Mouse (Mus musculus) kidney, embryonic 15.5 days (tissue): ENCODE measurements at regions not wholly inside any gene's neighbourhood (a gene's known extent, or its start where the extent isn't known, plus 50 kb on each side); places are given as distances from the start of the nearest gene placed in this dataset.

Experiments used
- ATAC-seq: fragments of 200-750 bp; cut with Nextera tagmentation; replicated peaks from 2 replicates; pipeline ENCODE4 v1.8.0; 2017; ENCODE audit warnings: moderate TSS enrichment; ENCODE audit not compliant: low FRiP score
- H3K27ac ChIP-seq: fragments of 300-500 bp; sonication (generic); 2 replicates; pipeline ENCODE4 v1.5.1; 2015; ENCODE audit warnings: mild to moderate bottlenecking, inconsistent platforms
- H3K27me3 ChIP-seq: fragments of 300-500 bp; sonication (generic); 2 replicates; pipeline ENCODE4 v1.6.1; 2015; ENCODE audit warnings: inconsistent platforms
- H3K36me3 ChIP-seq: fragments of 300-500 bp; sonication (generic); 2 replicates; pipeline ENCODE4 v1.6.1; 2015; ENCODE audit warnings: inconsistent platforms
- H3K4me1 ChIP-seq: fragments of 300-500 bp; sonication (generic); 2 replicates; pipeline ENCODE4 v1.6.1; 2015; ENCODE audit warnings: inconsistent platforms
- H3K4me2 ChIP-seq: fragments of 300-500 bp; sonication (generic); 2 replicates; pipeline ENCODE4 v1.6.1; 2015; ENCODE audit warnings: moderate library complexity, mild to moderate bottlenecking, inconsistent platforms
- H3K4me3 ChIP-seq: fragments of 300-500 bp; sonication (generic); replicated peaks from 2 replicates; pipeline ENCODE4 v1.5.1; 2015; ENCODE audit warnings: mild to moderate bottlenecking, inconsistent platforms
- H3K9ac ChIP-seq: fragments of 300-500 bp; sonication (generic); 2 replicates; pipeline ENCODE4 v1.6.1; 2015; ENCODE audit warnings: mild to moderate bottlenecking, inconsistent platforms
- H3K9me3 ChIP-seq: fragments of 300-500 bp; sonication (generic); replicated peaks from 2 replicates; pipeline ENCODE4 v1.6.1; 2016; ENCODE audit warnings: inconsistent platforms
- WGBS: fragments of 180-500 bp; shearing (Covaris S2); methylation state at CpG from one replicate; pipeline ENCODE4 v1.1.7; 2015; ENCODE audit warnings: mixed read lengths; 5-methylcytosine and 5-hydroxymethylcytosine counted together

DNA sequence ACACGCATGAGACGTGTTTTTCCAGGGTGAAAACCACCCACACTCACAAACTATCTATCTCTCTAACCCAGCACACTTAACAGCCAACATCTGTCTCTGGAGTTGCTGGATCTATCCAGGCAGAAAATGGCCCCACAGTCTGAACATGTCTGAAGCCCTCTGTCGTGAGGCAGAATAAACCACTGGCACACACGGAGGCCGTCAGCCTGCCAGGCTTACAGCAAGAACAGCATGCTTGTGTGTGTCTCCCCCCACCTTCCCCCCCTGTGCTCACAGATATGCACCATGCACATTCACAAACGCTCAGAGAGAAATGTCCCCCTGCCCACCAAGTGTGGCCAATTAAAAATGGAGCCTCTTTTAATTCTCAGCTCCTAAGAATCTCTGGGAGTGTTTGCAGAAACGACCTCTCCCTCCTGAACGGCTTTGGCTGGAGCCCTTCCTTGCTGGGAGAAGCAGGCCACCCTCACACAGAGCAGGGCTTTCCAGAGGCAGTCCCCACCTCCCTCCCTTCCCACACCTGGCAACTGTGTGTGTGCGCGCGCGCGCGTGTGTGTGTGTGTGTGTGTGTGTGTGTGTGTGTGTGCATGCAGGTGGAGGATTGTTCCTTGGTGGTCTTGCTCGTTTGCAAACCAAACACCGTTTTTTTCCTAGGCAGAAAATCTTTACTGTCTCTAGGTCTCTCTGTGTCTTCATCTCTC is 88.7 kb downstream of the Edn3 start:
- H3K27ac ChIP-seq: 0 out of 2 replicates have a peak overlapping the region, but pooled peaks have one; percentile 15
- 0 out of 2 replicates have a peak, but pooled peaks have one; percentile 19 for ATAC-seq

DNA sequence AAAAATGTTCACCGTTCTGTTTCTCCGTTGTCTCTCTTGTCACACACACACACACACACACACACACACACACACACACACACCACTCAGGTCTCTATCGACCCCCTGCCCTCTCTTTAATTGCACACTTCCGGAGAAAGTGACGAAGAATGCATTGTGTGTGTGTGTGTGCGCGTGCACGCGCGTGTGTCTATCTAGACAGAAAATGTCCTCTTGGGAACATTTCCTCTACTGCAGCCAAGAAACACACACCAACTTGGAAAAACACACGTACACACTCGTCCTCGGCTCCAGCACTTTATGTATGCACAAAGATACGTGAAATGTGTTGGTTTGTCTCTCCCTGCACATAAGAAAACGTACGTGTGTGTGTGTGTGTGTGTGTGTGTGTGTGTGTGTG is 90.4 kb downstream of the Edn3 start:
- no peak for ATAC-seq
- Histone ChIP-seq H3K36me3 (no peaks in the 10 kb centered on the region), H3K9me3 (no peaks in the 10 kb centered on the region), H3K27me3 (no peaks in the 10 kb centered on the region), H3K4me1 (peaks cover 34% of the 10 kb centered on the region), H3K4me2 (0 out of 2 replicates have a peak overlapping the region, but pooled peaks have one; percentile 20), H3K4me3 (no peak overlapping the region), H3K27ac (peak overlapping the region; percentile 75; the same call in 1 of the 2 replicates), H3K9ac (no peak overlapping the region)
- 39% methylated on average over 16 of the region's 16 CpGs for WGBS

More for the DNA sequence above, 88.7 kb downstream of the Edn3 start:
- H3K27me3 ChIP-seq: no peaks in the 10 kb centered on the region
- H3K4me1 ChIP-seq: peaks cover 34% of the 10 kb centered on the region
- no peak overlapping the region for H3K4me3 ChIP-seq
- no peaks in the 10 kb centered on the region for H3K9me3 ChIP-seq
- H3K9ac ChIP-seq: no peak overlapping the region
- H3K36me3 ChIP-seq: no peaks in the 10 kb centered on the region
- WGBS: 29% methylated on average over 10 of the region's 16 CpGs
- no peak overlapping the region for H3K4me2 ChIP-seq

DNA sequence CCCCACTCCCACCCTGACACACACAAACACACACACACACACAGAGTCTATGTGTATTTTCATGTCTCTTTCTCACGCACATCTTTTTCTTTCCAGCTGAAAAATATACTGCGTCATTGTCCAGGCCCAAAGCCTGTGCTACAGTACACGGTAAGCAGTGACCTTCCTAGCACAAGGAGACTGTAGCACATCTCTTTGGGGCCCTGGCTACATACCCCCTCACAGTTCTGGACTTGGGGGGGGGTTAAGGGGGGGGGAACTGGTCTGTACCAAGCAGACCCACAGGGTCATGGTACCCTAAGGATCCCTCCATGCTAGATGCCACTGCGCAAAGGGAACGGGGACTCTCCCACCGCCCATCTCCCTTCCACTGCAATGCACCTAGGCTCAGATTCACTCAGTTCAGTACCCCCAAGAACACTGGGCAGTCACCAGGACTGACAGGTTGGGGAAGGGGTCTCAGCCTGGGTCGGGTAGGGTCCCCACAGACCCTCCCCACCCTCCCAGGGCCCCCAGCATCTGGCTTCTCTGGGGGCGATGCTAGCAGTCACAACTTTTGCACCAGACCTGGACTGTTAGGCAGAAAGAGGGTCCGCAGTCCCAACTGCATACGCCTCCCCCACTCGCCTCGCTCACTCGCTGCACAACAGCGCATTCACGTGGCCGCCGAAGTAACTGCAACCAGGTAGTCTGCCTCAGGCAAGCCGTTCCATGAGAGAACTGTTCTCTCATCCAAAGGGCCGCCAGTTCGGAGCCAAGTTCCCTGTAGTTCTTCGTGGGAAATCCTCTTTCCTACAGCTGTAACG is 91.3 kb downstream of the Edn3 start:
- peak; percentile 82 for ATAC-seq
- whole genome bisulfite sequencing: 15% methylated on average over 22 of the region's 22 CpGs
- Histone ChIP-seq H3K4me1 (peaks cover 34% of the 10 kb centered on the region), H3K27ac (peak overlapping the region; percentile 75; the same call in 1 of the 2 replicates), H3K4me3 (no peak overlapping the region), H3K9ac (no peak overlapping the region), H3K9me3 (no peaks in the 10 kb centered on the region), H3K36me3 (no peaks in the 10 kb centered on the region), H3K4me2 (no peak overlapping the region), H3K27me3 (no peaks in the 10 kb centered on the region)

DNA sequence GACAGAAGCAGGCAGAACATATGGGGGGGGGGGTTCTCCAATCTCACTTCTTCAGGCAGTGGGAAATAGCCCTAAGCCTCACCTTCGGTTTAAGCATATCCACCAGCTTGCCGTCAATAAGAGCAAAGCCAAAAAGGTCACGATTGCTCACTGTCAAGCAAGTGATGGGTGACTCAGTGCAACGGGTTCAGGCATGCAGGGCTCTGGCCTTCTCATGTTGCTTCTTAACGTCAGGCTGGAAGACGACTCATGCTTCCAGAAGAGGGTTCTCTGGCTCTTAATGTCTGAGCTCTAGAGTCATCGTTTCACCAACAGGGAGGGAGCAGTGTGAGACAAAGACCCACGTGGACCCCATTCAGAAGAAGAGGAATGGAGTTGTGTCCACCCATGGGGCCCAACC is 93.4 kb downstream of the Edn3 start:
- H3K9ac ChIP-seq: no peak overlapping the region
- WGBS: 74% methylated on average over 8 of the region's 8 CpGs
- ATAC-seq: no peak
- no peaks in the 10 kb centered on the region for H3K9me3 ChIP-seq
- no peaks in the 10 kb centered on the region for H3K27me3 ChIP-seq
- no peaks in the 10 kb centered on the region for H3K36me3 ChIP-seq
- no peak overlapping the region for H3K27ac ChIP-seq
- no peak overlapping the region for H3K4me3 ChIP-seq
- H3K4me1 ChIP-seq: peaks cover 43% of the 10 kb centered on the region
- H3K4me2 ChIP-seq: no peak overlapping the region

DNA sequence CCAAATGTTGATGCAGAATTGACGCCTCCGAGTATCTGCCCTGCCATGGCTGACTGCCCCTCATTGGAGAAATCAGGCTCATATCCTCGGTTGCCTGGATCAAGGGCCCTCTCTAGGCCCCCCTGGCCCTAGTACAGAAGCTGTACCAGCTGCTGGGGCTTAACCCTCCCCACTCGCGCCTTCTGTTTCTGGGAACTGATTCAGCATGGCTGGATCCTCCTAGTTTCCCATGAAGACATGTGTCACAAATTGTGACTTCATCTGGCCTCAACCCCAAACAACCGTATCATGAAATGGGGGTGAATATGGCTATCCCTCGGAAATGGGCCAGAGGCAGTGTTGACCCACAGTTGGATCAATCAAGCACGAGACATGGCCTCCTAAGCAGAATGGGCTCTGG is 95.1 kb downstream of the Edn3 start:
- WGBS: 74% methylated on average over 8 of the region's 8 CpGs
- Histone ChIP-seq H3K4me1 (peaks cover 36% of the 10 kb centered on the region), H3K9ac (no peak overlapping the region), H3K4me2 (no peak overlapping the region), H3K27ac (no peak overlapping the region), H3K9me3 (no peaks in the 10 kb centered on the region), H3K36me3 (no peaks in the 10 kb centered on the region), H3K4me3 (no peak overlapping the region), H3K27me3 (no peaks in the 10 kb centered on the region)
- ATAC-seq: no peak

DNA sequence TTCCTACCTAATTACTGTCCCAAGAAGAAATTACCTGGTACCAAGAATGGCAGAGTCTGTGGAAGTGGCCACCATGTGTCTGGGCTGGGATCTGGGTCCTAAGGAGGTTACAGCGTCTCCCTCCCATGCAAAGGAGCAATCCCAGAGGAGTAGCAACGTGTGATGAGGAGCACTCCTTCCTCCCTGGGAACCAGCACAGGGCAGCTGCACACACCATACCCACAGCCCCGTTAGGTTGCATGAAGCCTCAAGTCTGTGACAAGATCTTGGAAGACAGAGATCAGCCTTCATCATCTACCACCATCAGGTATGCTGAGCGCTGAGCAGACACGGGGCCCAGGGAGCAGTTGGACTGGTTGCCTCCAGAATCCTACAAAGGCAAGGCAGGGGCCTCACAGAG is 95.7 kb downstream of the Edn3 start:
- H3K9me3 ChIP-seq: no peaks in the 10 kb centered on the region
- H3K9ac ChIP-seq: no peak overlapping the region
- 83% methylated on average over 5 of the region's 5 CpGs for WGBS
- H3K36me3 ChIP-seq: no peaks in the 10 kb centered on the region
- peaks cover 31% of the 10 kb centered on the region for H3K4me1 ChIP-seq
- H3K27me3 ChIP-seq: no peaks in the 10 kb centered on the region
- no peak overlapping the region for H3K27ac ChIP-seq
- H3K4me3 ChIP-seq: no peak overlapping the region
- no peak for ATAC-seq
- no peak overlapping the region for H3K4me2 ChIP-seq

DNA sequence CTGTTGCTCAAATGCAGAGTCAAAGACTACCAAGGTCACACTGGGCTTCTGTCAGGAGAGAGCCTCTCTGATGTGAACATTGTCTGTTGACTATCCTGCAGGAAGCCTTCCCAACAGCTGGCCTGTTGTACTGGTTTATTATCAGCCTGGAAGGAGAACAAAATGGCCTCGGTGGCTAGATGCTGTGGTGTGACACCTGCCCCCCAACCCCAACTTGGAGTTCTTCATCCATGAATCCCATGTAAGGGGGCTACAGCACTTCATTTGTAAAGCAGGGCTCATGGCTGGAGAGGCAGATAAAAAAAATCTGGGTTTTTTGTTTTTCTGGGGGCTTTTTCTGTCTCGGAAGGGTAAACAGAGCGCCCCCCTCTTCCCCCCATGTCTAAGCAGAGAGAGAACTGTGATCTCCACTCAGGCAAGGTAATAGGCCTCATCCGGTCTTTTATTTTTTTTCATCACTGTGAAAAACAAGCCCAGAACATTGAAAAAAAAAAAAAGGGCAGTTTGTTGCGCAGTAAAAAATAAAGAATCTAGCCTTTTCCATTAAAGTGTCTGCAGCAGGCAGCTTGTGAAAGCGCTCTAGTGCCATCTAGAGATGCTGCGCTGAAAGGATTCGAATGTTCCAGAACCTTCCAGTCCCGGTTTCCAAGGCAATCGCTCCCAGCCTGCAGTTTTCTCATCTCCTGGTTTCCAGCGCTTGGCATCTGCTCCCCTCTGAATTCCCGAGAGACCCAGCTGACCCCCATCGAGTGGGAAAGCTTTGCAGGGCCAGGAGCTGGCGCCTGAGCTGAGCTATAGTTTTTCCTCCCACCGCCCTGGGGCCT is 97.8 kb downstream of the Edn3 start:
- Histone ChIP-seq H3K27ac (peak overlapping the region; percentile 95), H3K4me1 (peaks cover 24% of the 10 kb centered on the region), H3K9me3 (no peaks in the 10 kb centered on the region), H3K4me3 (no peak overlapping the region), H3K27me3 (no peaks in the 10 kb centered on the region), H3K36me3 (no peaks in the 10 kb centered on the region), H3K9ac (peak overlapping the region; percentile 14; the same call in 1 of the 2 replicates), H3K4me2 (peak overlapping the region; percentile 21; the same call in 1 of the 2 replicates)
- peak; percentile 84 for ATAC-seq
- WGBS: 8% methylated on average over 15 of the region's 15 CpGs

DNA sequence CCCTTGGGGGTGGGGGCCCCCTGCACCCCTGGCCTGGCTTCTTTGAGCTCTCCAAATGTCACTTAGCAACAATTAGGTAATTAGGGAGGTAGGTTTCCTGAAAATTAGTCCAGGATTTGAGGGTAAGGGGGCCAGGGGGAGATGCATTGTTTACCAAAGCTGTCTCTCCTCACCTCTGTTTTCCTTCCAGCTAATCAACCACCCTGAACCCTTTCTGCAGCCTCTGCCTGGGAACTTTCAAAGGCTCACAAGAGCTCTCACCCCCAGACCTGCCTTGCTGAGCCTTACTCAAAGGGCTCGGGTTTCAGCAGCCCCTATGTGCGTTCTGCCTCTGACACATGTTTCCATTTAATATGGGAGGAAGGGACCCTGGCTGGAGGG is 98.4 kb downstream of the Edn3 start:
- ATAC-seq: peak; percentile 82
- no peaks in the 10 kb centered on the region for H3K9me3 ChIP-seq
- H3K27ac ChIP-seq: peak overlapping the region; percentile 95
- H3K4me1 ChIP-seq: peaks cover 24% of the 10 kb centered on the region
- peak overlapping the region; percentile 21; the same call in 1 of the 2 replicates for H3K4me2 ChIP-seq
- WGBS: 0% methylated on average over 2 of the region's 2 CpGs
- H3K4me3 ChIP-seq: no peak overlapping the region
- H3K27me3 ChIP-seq: no peaks in the 10 kb centered on the region
- no peaks in the 10 kb centered on the region for H3K36me3 ChIP-seq
- H3K9ac ChIP-seq: peak overlapping the region; percentile 14; the same call in 1 of the 2 replicates

DNA sequence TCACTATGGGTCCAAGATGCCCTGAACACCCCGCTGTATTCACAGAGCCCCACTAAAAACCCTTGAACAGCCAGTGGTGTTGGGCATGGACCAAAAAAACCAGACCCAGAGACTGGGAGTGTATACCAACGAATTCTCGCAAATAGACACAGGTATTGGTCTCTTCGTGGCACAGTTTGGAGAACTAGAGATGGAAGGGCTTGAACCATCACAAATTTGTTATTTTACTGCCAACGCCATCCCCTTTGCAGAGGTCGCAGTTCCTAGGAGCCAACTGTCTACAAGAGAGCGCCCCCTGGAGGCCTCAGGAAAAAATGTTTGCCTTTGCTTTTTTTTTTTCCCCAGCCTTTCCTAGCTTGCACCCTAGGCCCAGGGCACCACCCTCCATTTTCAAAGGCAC is 99.1 kb downstream of the Edn3 start:
- H3K27me3 ChIP-seq: no peaks in the 10 kb centered on the region
- H3K27ac ChIP-seq: peak overlapping the region; percentile 95
- H3K4me1 ChIP-seq: peaks cover 28% of the 10 kb centered on the region
- 36% methylated on average over 7 of the region's 7 CpGs for WGBS
- no peaks in the 10 kb centered on the region for H3K36me3 ChIP-seq
- no peak overlapping the region for H3K9ac ChIP-seq
- H3K9me3 ChIP-seq: no peaks in the 10 kb centered on the region
- H3K4me2 ChIP-seq: no peak overlapping the region
- H3K4me3 ChIP-seq: no peak overlapping the region
- ATAC-seq: no peak

DNA sequence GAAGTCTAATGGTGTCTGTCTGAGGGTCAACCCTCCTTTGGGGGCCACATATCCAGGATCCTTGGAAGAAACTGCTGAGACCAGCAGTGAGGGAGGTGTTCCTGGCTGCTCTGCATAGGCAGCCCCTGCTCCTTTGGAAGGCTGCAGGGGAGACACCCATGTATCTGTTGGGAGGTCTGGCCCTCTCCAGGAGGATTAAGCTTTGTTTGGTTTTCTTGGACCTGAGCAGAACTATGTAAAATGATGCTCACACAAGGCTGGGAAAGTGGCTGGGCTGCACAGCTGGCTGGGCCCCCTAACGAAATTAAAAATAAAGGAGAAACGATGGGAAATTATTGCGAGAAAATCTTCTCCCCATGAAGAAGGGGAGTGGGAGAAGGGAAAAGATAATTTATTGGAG is 104.2 kb downstream of the Edn3 start:
- Histone ChIP-seq H3K4me3 (no peak overlapping the region), H3K9me3 (no peaks in the 10 kb centered on the region), H3K9ac (no peak overlapping the region), H3K27ac (peak overlapping the region; percentile 32), H3K27me3 (no peaks in the 10 kb centered on the region), H3K4me1 (peaks cover 39% of the 10 kb centered on the region), H3K4me2 (no peak overlapping the region), H3K36me3 (no peaks in the 10 kb centered on the region)
- 19% methylated on average over 3 of the region's 3 CpGs for WGBS
- ATAC-seq: no peak

DNA sequence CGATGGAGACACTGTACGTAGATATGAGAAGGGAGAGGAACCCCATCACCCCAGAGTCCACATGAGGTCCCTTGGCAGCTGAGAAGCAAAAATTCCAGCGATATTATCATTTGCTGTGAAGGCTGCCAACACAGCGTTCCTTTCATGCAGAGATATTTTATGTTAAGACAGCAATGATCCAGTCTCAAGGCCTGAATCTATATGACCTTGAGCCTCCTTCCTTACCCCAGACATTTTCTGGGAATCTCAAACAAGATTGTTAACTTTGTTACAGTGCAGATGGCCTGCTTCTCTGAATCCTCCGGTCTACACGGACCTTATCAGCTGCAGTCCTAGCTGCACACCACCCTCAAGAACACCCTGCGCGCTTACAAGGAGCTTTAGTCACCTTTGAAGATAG is 106.1 kb downstream of the Edn3 start:
- H3K4me1 ChIP-seq: peaks cover 47% of the 10 kb centered on the region
- no peak overlapping the region for H3K9ac ChIP-seq
- peak overlapping the region; percentile 64; the same call in 1 of the 2 replicates for H3K27ac ChIP-seq
- no peak overlapping the region for H3K4me2 ChIP-seq
- no peak overlapping the region for H3K4me3 ChIP-seq
- H3K9me3 ChIP-seq: no peaks in the 10 kb centered on the region
- ATAC-seq: no peak
- no peaks in the 10 kb centered on the region for H3K36me3 ChIP-seq
- no peaks in the 10 kb centered on the region for H3K27me3 ChIP-seq
- whole genome bisulfite sequencing: 74% methylated on average over 8 of the region's 8 CpGs

DNA sequence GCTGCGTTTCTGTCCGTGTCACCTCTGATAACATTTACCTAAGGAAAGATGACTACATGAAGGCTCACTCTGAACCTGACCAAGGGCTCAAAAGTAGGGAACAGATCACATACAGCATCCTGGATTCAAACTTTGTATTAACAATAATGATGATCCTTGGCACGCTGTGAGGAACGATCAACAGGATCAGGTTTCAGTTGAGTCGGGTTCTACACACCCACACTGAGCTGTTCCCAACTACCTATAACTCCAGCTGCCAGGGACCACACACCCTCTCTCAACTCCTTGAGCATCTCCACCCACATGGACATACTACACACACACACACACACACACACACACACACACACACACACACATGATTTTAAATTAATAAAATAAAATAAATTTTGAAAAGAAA is 107.0 kb downstream of the Edn3 start:
- no peak for ATAC-seq
- Histone ChIP-seq H3K4me2 (no peak overlapping the region), H3K4me1 (peaks cover 53% of the 10 kb centered on the region), H3K9ac (no peak overlapping the region), H3K27me3 (no peaks in the 10 kb centered on the region), H3K9me3 (no peaks in the 10 kb centered on the region), H3K27ac (no peak overlapping the region), H3K4me3 (no peak overlapping the region), H3K36me3 (no peaks in the 10 kb centered on the region)
- 36% methylated on average over 5 of the region's 5 CpGs for WGBS
